Mouse (Mus musculus) embryo, embryonic 11 days (tissue): ENCODE measurements around the gene Dek.

Source experiments
- DNase-seq: peaks from one replicate; pipeline ENCODE4 v3.0.0-alpha.2; 2015

Gene Dek

GRCm38 (mm10) chr13:47047996-47048395 lies 58.0 kb downstream of the Dek start:
- no peak for DNase-seq

- DNase-seq, result no peak
Observed at GRCm38 (mm10) chr13:47044617-47044947, 61.4 kb downstream of the Dek start, which contains the start of gene Tpmt. Tpmt (minus strand) TSS chr13:47044737.

- DNase-seq, result peak; percentile 37
Observed at GRCm38 (mm10) chr13:47043833-47044616, 62.0 kb downstream of the Dek start.

GRCm38 (mm10) chr13:47043030-47043680 lies 62.8 kb downstream of the Dek start, which contains the start of gene Kdm1b:
Kdm1b (plus strand) TSS chr13:47043499.
- DNase-seq, result peak; percentile 98

- peak; percentile 39 for DNase-seq
Observed at GRCm38 (mm10) chr13:47042024-47042633, 63.9 kb downstream of the Dek start.

- no peak for DNase-seq
Observed at GRCm38 (mm10) chr13:47040061-47040460, 65.9 kb downstream of the Dek start.

- no peak for DNase-seq
Observed at GRCm38 (mm10) chr13:47037946-47038345, 68.1 kb downstream of the Dek start.
